Mouse (Mus musculus): ENCODE data around the gene Btbd35f13. TPM values are rescaled to one million over a fixed set of nuclear protein-coding genes. Genes with fewer than 3 reads are reported as not detected.
"Not testable (repeated sequence)": the region's sequence is repeated elsewhere in the genome, so short reads cannot be mapped to it uniquely, and the experiment has no call there.

Gene Btbd35f13
- total RNA-seq (2021), result not detected

- DNase-seq (ENCODE audit: low spot score); intact Hi-C loops (cut with DNase I): not testable (repeated sequence)
Observed at GRCm38 (mm10) chrX:33656872-33657271, at the start of gene Btbd35f13. Gene Btbd35f13, plus strand, starts transcription at chrX:33657172.

- DNase-seq (ENCODE audit: low spot score); intact Hi-C loops (cut with DNase I): not testable (repeated sequence)
Observed at GRCm38 (mm10) chrX:33702249-33702648, 45.3 kb downstream of the Btbd35f13 start, which contains the start of gene Btbd35f14. Gene Btbd35f14, minus strand, starts transcription at chrX:33702349.

Other genes with a start within 250 kb of the Btbd35f13 start
- gene Btbd35f15, start 79.9 kb upstream of the Btbd35f13 start, total RNA-seq (2021), result not detected
- not detected for gene Btbd35f14, start 45.2 kb downstream of the Btbd35f13 start, total RNA-seq (2021)